Mouse (Mus musculus): Measurements from ENCODE around the gene Phldb3.

Phldb3 gene

DNA sequence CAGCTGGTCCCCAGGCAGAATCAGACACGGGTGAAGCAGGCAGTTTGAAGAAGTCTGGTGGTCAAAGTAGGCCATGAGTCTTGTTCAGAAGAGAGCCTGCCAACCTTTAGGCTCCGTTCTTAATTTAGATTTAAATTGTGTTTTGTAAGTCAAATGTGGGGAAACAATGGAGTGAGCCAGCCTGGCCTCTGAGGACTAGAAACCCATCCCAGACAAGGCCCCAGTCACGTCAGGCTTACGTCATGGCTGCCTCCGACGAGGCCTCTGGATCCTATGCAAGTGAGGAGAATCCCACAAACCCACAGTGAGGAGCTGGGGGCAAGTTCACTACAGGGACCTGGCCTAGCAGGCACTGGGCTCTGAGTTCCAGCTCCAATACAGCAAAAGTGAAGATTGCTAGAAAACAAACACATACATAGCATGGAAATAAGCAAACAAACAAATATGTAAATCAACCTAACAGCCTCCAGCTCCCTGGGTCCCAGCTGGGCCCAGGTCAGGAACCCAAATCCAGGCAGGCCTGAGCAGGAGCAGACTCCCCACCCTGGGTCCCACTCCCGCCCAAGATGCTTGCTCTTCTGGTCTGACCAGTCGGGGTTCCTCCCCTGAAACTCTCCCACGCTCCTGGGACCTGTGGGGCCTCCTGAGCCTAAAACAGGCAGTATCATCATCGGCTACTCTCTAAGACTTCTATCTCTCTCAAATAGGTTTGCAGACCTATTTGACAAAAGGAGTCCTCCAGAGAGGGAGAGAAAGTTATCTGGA lies 19.7 kb downstream of the Phldb3 start:
- peak; percentile 84 for DNase-seq (ENCODE audit: low read depth, low spot score)

DNA sequence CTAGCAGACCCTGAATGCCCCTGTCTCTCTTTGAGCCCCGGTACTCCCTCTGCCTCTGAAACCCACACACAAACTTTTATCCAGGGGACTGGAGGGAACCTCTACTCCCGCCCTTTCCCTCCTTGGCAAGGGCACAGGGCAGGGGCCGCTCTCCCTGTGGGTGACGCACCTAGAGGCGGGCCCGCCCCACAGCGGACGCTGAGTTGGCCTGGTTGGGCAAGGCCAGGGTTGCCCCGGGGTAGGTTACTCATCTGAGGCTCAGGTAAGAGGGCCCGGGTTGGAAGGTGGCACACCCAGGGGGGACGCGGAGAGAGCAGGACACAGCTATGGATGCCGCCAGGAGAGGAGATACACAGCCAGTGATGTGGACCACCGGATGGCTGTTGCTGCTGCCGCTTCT lies 25.7 kb downstream of the Phldb3 start, which contains the start of gene Lypd3:
TSS of gene Lypd3 (plus strand) at position 287 of the 400 bp plus-strand sequence.
- DNase-seq (ENCODE audit: low read depth, low spot score): no peak

DNA sequence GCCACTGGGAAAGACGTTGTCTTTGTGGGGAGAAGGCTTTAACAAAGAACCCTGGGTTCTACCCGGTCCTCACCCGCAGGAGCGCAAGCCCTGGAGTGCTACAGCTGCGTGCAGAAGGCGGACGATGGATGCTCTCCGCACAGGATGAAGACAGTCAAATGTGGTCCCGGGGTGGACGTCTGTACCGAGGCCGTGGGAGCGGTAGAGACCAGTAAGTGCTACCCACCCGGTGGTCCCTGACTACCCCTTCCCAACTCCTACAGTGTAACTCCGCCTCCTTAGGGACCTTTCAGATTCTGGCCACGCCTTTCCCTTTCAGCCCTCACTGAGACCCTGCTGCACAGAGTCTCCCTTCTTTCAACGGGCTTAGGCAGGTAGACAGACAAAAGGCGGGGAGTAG lies 26.5 kb downstream of the Phldb3 start:
- peak; percentile 25 for DNase-seq (ENCODE audit: low read depth, low spot score)

DNA sequence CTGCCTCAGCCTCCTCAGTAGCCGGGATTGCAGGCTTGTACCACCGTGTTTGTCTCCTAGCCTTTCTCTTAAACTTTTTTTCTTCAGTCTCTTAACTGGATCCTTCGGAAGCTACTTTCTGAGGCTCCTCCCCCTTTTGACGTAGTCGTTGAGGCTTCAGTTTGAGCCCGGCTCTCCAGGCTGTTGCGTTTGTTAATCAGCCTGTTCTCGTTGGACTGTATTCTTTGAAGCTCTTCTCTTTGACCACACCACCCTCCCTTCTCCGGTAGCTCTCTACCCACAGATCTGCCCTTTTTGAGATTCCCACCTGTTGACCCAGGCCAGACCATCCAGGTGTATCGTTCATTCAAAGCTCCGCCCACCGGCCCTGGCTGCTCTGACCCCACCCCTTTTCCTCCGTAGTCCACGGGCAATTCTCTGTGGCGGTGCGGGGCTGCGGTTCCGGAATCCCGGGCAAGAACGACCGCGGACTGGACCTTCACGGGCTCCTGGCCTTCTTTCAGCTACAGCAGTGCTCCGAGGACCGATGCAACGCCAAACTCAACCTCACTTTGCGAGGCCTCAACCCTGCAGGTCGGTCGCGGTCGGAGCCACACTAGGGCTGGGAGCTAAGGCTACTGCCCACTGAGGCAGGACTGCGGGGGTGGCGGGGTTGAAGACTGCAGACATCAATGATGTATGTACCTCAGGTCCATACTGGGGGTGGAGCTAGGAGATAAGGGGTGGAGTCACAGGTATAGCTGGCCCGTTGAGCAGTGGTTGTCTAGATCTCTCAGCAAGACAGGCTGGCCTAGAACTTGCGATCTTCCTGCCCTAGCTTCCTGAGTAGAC lies 27.7 kb downstream of the Phldb3 start:
- DNase-seq (ENCODE audit: low read depth, low spot score): peak; percentile 56

DNA sequence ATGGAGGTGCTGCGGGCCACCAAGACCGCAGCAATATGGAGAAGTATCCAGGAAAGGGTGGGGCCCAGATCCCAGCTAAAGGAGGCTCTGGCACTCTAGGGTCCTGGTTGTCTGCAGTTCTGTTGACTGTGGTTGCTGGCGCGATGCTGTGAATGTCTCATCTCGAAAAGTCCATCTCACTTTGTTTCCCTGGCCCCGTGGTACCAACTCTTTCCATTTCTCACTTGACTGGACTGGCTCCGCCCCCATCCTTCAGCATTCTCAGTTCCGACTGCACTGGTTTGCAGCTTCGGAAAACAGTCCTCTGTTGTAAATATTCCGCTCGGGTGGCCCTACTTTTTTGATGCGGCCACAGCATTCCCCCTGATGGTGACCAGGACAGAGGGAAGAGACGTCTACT lies 29.9 kb downstream of the Phldb3 start:
- no peak for DNase-seq (ENCODE audit: low read depth, low spot score)

DNA sequence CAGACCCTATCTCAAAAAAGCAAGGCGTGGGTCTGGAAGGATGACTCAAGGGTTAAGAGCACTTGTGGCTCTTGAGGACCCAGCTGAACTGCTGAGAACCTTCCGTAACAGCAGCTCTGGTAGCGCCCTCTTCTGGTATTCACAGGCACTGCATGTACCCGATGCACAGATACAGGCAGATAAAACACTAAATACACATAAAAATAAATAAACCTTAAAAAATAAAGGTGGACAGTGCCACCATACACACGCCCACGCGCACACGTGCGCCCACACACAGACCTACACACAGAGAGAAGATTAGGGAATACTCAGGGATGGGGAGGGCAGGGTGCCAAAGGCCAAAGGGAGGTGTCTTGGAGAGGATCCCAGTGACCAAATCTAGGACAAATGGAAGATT lies 31.9 kb downstream of the Phldb3 start:
- peak; percentile 80 for DNase-seq (ENCODE audit: low read depth, low spot score)

DNA sequence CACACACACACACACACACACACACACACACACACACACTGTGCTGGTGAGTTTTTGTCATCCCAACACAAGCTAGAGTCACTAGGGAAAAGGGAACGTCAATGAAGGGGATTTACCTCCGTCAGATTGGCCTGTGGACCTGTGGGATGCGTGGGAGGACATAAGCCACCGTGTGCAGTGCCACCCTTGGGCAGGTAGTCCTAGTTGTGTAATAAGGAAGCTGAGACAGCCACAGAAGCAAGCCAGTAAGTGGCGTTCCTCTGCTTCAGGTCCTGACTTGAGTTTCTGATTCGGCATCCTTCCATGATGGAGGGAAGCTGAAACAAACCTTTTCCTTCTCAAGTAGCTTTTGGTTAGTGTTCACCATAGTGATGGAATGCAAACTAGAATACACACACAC lies 33.9 kb downstream of the Phldb3 start:
- DNase-seq (ENCODE audit: low read depth, low spot score): no peak

DNA sequence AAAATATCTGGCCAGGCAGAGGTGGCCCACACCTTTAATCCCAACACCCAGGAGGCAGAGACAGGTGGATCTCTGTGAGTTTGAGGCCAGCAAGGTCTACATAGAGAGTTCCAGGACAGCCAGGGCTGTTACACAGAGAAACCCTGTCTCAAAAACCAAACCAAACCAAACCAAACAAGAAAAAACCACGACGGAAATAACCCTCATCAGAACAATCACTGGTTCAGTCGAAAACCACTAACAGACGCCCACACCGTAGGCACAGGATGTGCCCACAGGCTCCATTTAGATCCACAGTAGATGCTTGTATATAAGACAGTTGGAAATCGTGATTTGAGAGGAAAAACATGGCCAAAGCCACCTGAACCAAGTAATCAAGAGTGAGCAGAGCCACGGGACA lies 34.4 kb downstream of the Phldb3 start:
- DNase-seq (ENCODE audit: low read depth, low spot score): no peak

DNA sequence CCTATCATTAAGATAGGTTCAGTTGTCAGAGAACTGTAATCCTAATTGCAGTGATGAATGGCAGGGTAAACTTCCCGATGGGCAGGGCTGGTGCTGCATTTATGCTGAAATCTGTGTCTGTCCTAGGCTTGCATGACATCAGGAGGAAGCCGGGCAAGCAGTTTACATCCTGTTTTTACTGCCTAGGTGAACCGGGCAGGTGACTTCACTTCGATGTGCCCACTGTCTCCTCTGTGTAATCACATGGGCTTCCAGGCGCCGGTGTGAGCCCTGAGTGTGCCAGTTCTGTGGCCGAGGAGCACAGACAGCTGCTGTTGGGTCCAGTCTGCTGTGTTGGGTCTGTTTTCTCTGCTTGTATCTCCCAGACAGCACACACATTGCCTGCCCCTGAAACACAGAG lies 35.9 kb downstream of the Phldb3 start:
- no peak for DNase-seq (ENCODE audit: low read depth, low spot score)

DNA sequence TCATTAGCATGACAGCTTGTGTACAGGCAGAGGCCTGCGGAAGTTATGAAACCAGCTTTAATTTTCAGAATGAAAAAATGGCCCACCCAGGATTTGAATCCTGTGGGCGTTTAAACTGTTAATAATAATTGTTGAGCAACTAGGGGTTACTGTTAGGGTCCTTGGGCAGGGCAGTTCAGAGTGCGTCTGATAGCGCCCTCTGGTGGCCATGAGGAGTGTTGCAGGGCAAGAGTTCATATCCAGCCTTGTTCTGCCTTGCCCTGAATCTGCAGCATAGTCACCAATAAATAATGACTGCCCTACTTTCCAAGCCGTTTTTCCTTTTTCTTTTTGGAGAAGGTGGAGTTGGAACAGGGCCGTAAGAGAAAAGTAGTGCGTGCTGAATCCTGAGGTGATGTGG lies 43.1 kb downstream of the Phldb3 start:
- peak; percentile 79 for DNase-seq (ENCODE audit: low read depth, low spot score)

DNA sequence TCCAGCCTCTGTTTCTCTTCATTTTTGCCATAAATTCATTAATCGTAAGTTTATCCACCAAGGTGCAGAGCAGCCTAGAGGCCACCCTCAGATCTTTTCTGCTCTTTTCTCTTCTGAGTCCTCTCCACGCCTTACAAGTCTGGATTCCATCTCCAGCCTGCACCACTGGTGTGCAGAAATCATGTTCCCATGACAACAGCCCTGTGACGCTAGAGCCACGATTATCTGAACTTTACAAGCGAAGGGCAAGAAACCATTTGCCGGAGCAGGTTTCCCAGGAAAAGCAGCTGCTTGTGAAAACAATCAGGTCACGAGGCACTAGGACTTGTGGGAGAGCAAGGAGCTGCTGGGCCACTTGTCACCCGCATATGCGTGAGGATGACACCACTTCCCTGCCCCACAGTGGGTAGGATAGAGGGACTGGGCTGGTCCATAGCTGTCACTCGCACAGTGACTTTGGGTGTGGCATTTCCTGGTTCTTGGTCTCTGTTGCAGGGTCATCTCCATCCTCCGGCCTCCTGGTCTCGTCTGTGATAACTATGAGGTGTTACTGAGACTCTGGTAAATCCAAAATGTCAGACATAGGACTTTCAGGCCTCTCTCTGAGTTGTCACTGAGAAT lies 49.3 kb downstream of the Phldb3 start:
- peak; percentile 26 for DNase-seq (ENCODE audit: low read depth, low spot score)

DNA sequence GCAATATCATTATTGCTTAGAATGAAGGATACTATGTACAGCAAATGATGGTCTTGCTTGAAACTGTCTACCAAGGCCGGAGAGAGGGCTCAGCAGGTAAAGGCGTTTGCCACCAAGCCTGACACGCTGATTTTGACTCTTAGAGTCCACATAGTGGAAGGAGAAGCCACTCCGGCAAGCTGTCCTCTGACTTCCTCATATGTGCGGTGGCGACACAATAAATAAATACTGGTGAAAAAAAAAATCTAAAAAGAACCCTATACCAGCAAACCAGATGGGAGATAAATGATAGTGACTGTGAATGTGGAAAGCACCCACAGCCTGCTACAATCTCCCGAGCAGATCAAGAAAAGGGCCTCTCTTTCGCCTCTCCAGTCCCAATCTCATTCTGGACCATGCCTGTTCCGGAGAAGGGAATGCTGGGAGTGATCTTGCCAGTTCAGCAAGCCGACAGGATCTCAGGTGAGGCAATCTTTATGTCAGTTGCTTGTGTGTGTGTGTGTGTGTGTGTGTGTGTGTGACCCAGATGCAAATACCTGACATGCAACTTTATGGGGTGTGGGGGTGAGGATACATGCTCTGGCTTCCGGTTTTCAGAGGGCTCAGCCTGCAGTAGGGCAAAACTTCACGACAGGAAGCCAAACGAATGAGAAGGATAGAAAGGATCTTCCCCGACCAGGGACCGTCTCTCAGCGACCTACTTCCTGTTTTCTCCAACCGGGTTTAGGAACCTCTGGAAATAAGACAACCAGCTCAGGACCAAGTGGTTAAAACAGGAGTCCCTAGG lies 50.7 kb downstream of the Phldb3 start:
- no peak for DNase-seq (ENCODE audit: low read depth, low spot score)

DNA sequence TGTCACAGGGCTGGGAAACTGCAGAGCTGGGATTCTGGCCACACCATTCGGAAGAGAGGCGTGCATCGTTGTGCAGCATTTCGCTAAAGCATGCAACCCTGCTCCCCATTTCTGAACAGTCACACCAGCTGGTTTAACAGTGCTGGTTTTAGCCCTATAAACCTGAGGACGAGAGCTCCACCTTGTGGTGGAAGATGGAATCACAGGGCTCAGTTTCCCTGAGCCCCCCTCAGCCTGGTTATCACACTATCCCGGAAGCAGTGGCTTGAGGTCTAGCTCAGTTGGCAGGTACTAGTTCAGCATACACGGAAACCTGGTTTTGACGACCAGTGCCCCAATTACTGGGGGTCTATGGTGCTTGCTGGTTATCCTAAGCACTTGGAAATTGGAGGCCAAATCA lies 52.0 kb downstream of the Phldb3 start:
- DNase-seq (ENCODE audit: low read depth, low spot score): peak; percentile 87

DNA sequence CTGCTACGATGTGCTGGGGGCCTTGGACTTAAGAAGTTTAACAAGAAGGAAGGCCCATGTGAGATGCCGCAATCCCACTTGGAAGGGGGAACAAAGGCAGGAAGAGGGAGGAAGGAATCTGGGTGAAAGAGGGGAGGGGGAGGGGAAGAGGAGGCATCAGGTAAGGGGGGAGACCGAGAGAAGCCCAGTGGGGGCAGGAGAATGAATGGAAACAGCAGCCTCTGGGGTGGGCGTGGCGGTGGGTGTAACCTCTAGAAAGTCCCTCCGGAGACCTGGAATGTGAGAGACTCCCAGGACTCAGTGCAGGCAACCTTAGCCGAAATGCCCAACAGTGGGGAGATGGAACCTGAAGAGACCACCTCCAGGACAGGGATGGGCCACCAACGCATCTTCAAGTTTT lies 53.7 kb downstream of the Phldb3 start:
- DNase-seq (ENCODE audit: low read depth, low spot score): peak; percentile 45

DNA sequence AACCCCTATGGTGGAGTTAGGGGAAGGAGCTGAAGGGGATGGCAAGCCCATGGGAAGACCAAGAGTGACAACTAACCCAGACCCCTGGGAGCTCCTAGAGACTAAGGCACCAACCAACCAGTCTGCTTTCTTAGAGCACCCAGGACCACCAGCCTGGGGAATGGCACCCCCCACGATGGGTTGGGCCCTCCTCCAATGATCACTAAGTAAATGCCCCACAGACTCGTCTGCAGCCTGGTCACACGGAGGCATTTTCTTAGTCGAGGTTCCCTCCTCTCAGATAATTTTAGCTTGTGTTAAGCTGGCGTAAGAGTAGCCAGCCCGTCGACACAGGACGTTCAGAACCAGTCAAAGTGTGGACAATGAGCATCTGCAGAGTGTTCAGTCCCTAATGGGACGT lies 54.4 kb downstream of the Phldb3 start:
- DNase-seq (ENCODE audit: low read depth, low spot score): no peak

DNA sequence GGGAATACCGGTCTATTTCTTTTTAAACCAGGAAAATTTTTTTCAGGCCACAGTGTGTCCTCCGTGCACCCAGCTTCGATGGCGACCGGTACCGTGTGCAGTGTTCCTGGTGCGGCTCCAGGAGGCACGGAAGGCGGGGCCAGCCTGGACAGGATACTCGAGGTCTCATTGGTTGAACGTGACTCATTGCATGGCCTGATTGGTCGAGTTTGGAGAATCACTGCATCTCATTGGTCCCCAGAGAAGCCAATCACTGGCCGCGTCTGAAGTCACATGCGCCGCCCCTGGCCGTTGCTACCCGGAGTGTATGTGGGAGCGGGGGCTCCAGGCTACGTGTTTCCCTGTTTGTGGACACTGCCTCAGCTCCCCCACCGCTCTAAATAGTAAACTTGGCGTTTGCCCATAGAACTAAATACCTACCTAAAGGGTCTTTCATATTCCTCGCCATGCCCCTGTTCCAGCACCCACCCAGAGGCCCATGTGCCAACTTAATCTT lies 61.4 kb downstream of the Phldb3 start:
- DNase-seq (ENCODE audit: low read depth, low spot score): peak; percentile 68

DNA sequence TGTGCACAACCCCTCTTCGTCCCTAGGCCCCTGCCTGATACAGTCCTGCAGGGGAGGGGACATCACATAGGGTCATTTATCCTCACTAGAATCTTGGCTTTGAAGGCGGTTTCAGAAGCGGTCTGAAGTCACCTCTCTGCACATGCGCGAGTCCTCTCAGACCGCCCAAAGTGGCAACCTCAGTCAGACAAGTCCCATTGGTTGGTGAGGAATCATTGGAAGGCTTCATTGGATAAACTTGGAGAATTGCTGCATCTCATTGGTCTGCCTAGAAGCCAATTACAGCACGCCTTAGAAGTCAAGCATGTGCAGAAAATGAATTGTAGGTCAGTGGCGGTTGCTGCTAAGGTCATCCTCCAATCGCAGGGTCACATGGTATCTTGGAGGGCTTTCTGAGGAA lies 66.0 kb downstream of the Phldb3 start, which contains the start of gene Tex101:
TSS of gene Tex101 (minus strand) at position 101 of the 400 bp plus-strand sequence.
- no peak for DNase-seq (ENCODE audit: low read depth, low spot score)

All from ZHBTc4 (cell line).